Comparison of ENCODE assay signal across 8 mouse cellular contexts in the genomic region with DNA sequence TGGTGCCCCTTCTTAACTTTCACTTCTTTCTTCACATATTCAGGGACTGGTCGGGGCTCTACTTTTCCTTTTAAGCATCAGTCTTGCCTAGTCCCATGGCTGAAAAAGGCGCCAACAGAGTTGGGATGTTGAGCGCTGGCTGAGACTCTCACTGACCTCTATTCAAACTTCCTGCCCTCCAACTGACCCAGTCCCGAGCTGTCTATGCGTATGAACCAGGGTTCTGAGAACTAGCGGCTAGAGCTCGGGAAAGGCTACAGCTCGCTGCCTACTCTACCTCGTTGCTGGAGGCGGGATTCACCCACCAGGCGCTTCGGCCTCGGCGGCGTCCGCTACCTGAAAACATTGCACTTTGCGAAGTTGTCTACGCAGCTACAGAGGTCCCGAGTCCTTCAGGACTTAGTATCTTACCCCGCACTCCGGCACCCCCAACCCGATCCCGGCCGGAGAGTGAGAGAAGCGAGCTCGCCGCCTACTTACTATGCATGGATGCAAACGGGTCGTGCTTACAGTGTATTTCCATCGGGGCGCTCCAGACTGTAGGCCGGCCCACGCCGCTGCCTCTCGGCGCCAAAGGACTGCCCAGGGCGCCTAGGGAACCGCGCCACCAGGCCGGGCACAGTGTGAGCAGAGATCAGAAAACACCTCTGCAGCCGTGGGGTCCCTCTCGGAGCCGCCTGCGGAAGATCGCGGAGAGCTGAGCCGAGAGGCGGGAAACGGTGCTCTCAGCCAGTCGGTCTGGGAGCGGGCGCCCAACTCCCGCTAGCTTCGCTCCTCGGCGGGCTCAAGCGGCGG. TPM values are rescaled to one million over a fixed set of nuclear protein-coding genes. Genes with fewer than 3 reads are reported as not detected.
A peak's percentile ranks its signal among the peaks of the same experiment; 100 is the strongest.
DNase-seq lines count a peak whose midpoint lies in the region; ATAC-seq lines count a peak whose summit lies in the region.

No protein-coding gene starts in this region.

- H3K4me3 ChIP-seq in heart, embryonic 16.5 days (ENCODE audit: low read length) = peak overlapping the region; percentile 53
- H3K4me3 ChIP-seq in liver, embryonic 16.5 days (ENCODE audit: low read depth, low read length) = peak overlapping the region; percentile 52

- under 1% methylated on average over 58 of the region's 58 CpGs for WGBS in heart, embryonic 16.5 days
- 2% methylated on average over 58 of the region's 58 CpGs for WGBS in liver, embryonic 16.5 days (ENCODE audit: insufficient replicate concordance)

- H3K27ac ChIP-seq in heart, embryonic 16.5 days (ENCODE audit: low read length) = no peak overlapping the region
- no peak overlapping the region for H3K27ac ChIP-seq in liver, embryonic 16.5 days (ENCODE audit: low read length)

- no peaks in the 10 kb centered on the region for H3K9me3 ChIP-seq in heart, embryonic 16.5 days (replicated peaks; ENCODE audit: control insufficient read depth, low read length)
- no peaks in the 10 kb centered on the region for H3K9me3 ChIP-seq in liver, embryonic 16.5 days (replicated peaks; ENCODE audit: control insufficient read depth, low read length)

- H3K27me3 ChIP-seq in heart, embryonic 16.5 days (ENCODE audit: control insufficient read depth, insufficient read depth, low read length) = peaks cover 91% of the 10 kb centered on the region
- H3K27me3 ChIP-seq in liver, embryonic 16.5 days (ENCODE audit: control insufficient read depth, insufficient read depth, low read depth, low read length) = peaks cover 89% of the 10 kb centered on the region

- ATAC-seq in heart, embryonic 16.5 days (replicated peaks; ENCODE audit: extremely low read depth, insufficient read depth, low FRiP score) = no peak
- no peak for ATAC-seq in liver, embryonic 16.5 days (ENCODE audit: low read depth)

- peak; percentile 76 for DNase-seq in heart, adult 11 months
- no peak for DNase-seq in heart, postnatal 36 days
- peak; percentile 41 for DNase-seq in MN1 (ENCODE audit: low spot score)
- DNase-seq in left cerebral cortex, adult 18-20 months (ENCODE audit: low spot score in 2 of 2) = no peak
- DNase-seq in right cerebral cortex, postnatal 10 days (ENCODE audit: low spot score in 2 of 2) = no peak
- no peak for DNase-seq in ovary, postnatal 14 days (ENCODE audit: low spot score)

- no peaks in the 10 kb centered on the region for H3K36me3 ChIP-seq in heart, embryonic 16.5 days (ENCODE audit: control insufficient read depth, insufficient read depth)
- H3K36me3 ChIP-seq in liver, embryonic 16.5 days (ENCODE audit: control insufficient read depth, insufficient read depth) = no peaks in the 10 kb centered on the region

- intact Hi-C loops in heart, postnatal 36 days (cut with DNase I) = no loop called here

- peaks cover 12% of the 10 kb centered on the region for H3K4me1 ChIP-seq in heart, embryonic 16.5 days (ENCODE audit: control insufficient read depth, insufficient read depth, low read length)
- H3K4me1 ChIP-seq in liver, embryonic 16.5 days (ENCODE audit: control insufficient read depth, low read depth, low read length) = no peaks in the 10 kb centered on the region; the same call in 1 of the 2 replicates

- no peak overlapping the region for H3K9ac ChIP-seq in heart, embryonic 16.5 days (ENCODE audit: low read length)
- H3K9ac ChIP-seq in liver, embryonic 16.5 days (ENCODE audit: low read depth, low read length) = no peak overlapping the region

- H3K4me2 ChIP-seq in heart, embryonic 16.5 days (ENCODE audit: low read depth, low read length) = peak overlapping the region; percentile 77
- H3K4me2 ChIP-seq in liver, embryonic 16.5 days (ENCODE audit: low read depth, low read length) = no peak overlapping the region

RNA-seq across cellular contexts. Expression of a gene that starts 7.2 kb away (rescaled TPM):
- total RNA-seq in heart, postnatal 36 days (2021) = under 1 TPM; 0.72 to 0.73 TPM
- 0.34 TPM in 1 of 2 replicates, not detected in the other for polyA plus RNA-seq in heart, embryonic 16.5 days (2015; fragmentation: Nextera tagmentation; extraction: Ambion mirVana)
- polyA plus RNA-seq in liver, embryonic 16.5 days (2015; fragmentation: Nextera tagmentation; extraction: Ambion mirVana) = 0.36 and 0.54 TPM in 2 replicates
- under 1 TPM in 1 of 2 experiments, not detected in 1; 0.84 TPM for total RNA-seq in left cerebral cortex, adult 18-20 months (2021)

RNA-seq across cellular contexts. Expression of a gene that starts 52.6 kb away (rescaled TPM):
- total RNA-seq in heart, postnatal 36 days (2021) = 10 to 100 TPM; 13.8 to 14.3 TPM
- 23.5 and 23.7 TPM in 2 replicates for polyA plus RNA-seq in heart, embryonic 16.5 days (2015; fragmentation: Nextera tagmentation; extraction: Ambion mirVana)
- 10.1 and 10.8 TPM in 2 replicates for polyA plus RNA-seq in liver, embryonic 16.5 days (2015; fragmentation: Nextera tagmentation; extraction: Ambion mirVana)
- 10 to 100 TPM; 48.6 to 54.1 TPM for total RNA-seq in left cerebral cortex, adult 18-20 months (2021)

Comparison
In these comparisons a context has a peak if more than half of its experiments do, and no peak if none do; other contexts are left out.
1. DNase-seq: peak in heart, adult 11 months (single experiment) and MN1 (single experiment); none in heart, postnatal 36 days (0 of 2), left cerebral cortex, adult 18-20 months (0 of 2), right cerebral cortex, postnatal 10 days (0 of 2) and ovary, postnatal 14 days (single experiment).